Mouse (Mus musculus): ENCODE measurements around the gene Gpr137b.
"Not testable (repeated sequence)": the region's sequence is repeated elsewhere in the genome, so short reads cannot be mapped to it uniquely, and the experiment has no call there.

The Gpr137b gene

GRCm38 (mm10) chr13:13393228-13394095 is at the start of gene Gpr137b:
Gene Gpr137b, minus strand, starts transcription at chr13:13394014.
- DNase-seq = peak; percentile 60

GRCm38 (mm10) chr13:13438112-13438953 is 44.5 kb upstream of the Gpr137b start:
- peak; percentile 12 for DNase-seq

GRCm38 (mm10) chr13:13437460-13438015 is 43.7 kb upstream of the Gpr137b start, which contains the start of gene Nid1:
Gene Nid1, plus strand, starts transcription at chr13:13437551.
- peak; percentile 40 for DNase-seq

- peak; percentile 31 for DNase-seq
These were observed 42.3 kb upstream of the Gpr137b start for GRCm38 (mm10) chr13:13436161-13436560.

GRCm38 (mm10) chr13:13423301-13423700 is 29.5 kb upstream of the Gpr137b start:
- DNase-seq = not testable (repeated sequence)

GRCm38 (mm10) chr13:13418859-13419258 is 25.0 kb upstream of the Gpr137b start:
- not testable (repeated sequence) for DNase-seq

- DNase-seq = not testable (repeated sequence)
These were observed 22.2 kb upstream of the Gpr137b start for GRCm38 (mm10) chr13:13416007-13416337.

- DNase-seq = peak; percentile 40
These were observed 21.5 kb upstream of the Gpr137b start for GRCm38 (mm10) chr13:13415120-13416006.

- peak; percentile 79 for DNase-seq
These were observed 20.4 kb upstream of the Gpr137b start for GRCm38 (mm10) chr13:13414206-13414605.

- not testable (repeated sequence) for DNase-seq
These were observed 11.7 kb upstream of the Gpr137b start for GRCm38 (mm10) chr13:13405511-13405910.

GRCm38 (mm10) chr13:13404517-13405155 is 10.8 kb upstream of the Gpr137b start:
- DNase-seq = not testable (repeated sequence)

- DNase-seq = not testable (repeated sequence)
These were observed 10.0 kb upstream of the Gpr137b start for GRCm38 (mm10) chr13:13403839-13404238.

GRCm38 (mm10) chr13:13403366-13403765 is 9.6 kb upstream of the Gpr137b start:
- DNase-seq = not testable (repeated sequence)

- not testable (repeated sequence) for DNase-seq
These were observed 9.0 kb upstream of the Gpr137b start for GRCm38 (mm10) chr13:13402818-13403217.

GRCm38 (mm10) chr13:13400851-13401250 is 7.0 kb upstream of the Gpr137b start:
- not testable (repeated sequence) for DNase-seq

GRCm38 (mm10) chr13:13394096-13394395 is 232 bp upstream of the Gpr137b start:
- DNase-seq = peak; percentile 65

- not testable (repeated sequence) for DNase-seq
These were observed 15.5 kb downstream of the Gpr137b start for GRCm38 (mm10) chr13:13378168-13378859.

GRCm38 (mm10) chr13:13377180-13377579 is 16.6 kb downstream of the Gpr137b start:
- no peak for DNase-seq

- DNase-seq = not testable (repeated sequence)
These were observed 19.8 kb downstream of the Gpr137b start for GRCm38 (mm10) chr13:13373965-13374364.

GRCm38 (mm10) chr13:13371436-13371835 is 22.4 kb downstream of the Gpr137b start:
- not testable (repeated sequence) for DNase-seq

- DNase-seq = not testable (repeated sequence)
These were observed 27.4 kb downstream of the Gpr137b start for GRCm38 (mm10) chr13:13366371-13366770.

Measured in kidney, adult 11 months (tissue).